In the genomic region with DNA sequence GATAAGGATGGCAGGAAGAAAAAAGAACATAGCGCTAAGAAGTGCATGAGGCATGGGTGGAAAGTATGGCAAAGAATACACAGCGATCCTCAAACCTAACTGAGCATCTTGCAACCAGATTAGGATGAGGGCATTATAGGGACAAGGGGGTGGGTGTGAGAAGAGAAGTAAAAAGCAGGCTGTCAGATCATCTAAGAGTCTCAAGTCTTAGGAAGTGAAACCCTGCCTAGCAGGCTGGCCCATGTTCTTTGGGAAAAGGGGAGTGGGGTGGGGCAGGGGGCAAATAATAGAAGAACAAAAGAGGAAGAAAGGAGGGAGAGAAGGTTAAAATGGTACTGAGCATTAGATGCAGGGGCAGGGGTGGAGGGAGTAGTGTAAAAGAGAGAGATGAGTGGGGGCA, we compare ENCODE assay signal across 34 mouse cellular contexts.
"Had no signal": no experiment of that assay in that cellular context is flagged by ENCODE, and none has a peak within 500 bp of the region (broad histone marks: within the 10 kb centered on the region; RNA-seq: fewer than 3 reads in every experiment).

No protein-coding gene starts in this region.

- H3K4me2 ChIP-seq: heart, embryonic 11.5 days; heart, embryonic 12.5 days; heart, embryonic 13.5 days; heart, embryonic 15.5 days; hindbrain, embryonic 12.5 days; hindbrain, embryonic 13.5 days; hindbrain, embryonic 14.5 days; hindbrain, embryonic 15.5 days; intestine, embryonic 15.5 days; kidney, embryonic 15.5 days had no signal

- DNase-seq: heart, postnatal 10 days; heart, postnatal 14 days; heart, postnatal 36 days; heart, postnatal 4 days; kidney, adult 11 months; kidney, adult 18-20 months; kidney, adult 2 months; kidney, adult 8-10 months; kidney, adult 9 months; kidney, postnatal 10 days; kidney, postnatal 14 days; kidney, postnatal 25 days; kidney, postnatal 36 days; layer of hippocampus, adult 9-11 months; layer of hippocampus, postnatal 36 days had no signal

- H3K4me3 ChIP-seq: heart, embryonic 10.5 days; heart, embryonic 12.5 days; heart, embryonic 13.5 days; heart, embryonic 15.5 days; hindbrain, embryonic 10.5 days; hindbrain, embryonic 12.5 days; hindbrain, embryonic 13.5 days; hindbrain, embryonic 15.5 days; intestine, embryonic 15.5 days; kidney, embryonic 15.5 days; layer of hippocampus, adult 2 months; left cerebral cortex, adult 2 months had no signal

- H3K27me3 ChIP-seq: heart, embryonic 12.5 days; heart, embryonic 13.5 days; heart, embryonic 15.5 days; hindbrain, embryonic 12.5 days; hindbrain, embryonic 13.5 days; hindbrain, embryonic 15.5 days; intestine, embryonic 15.5 days; kidney, embryonic 15.5 days had no signal

- H3K27ac ChIP-seq: heart, embryonic 10.5 days; heart, embryonic 13.5 days; heart, embryonic 15.5 days; hindbrain, embryonic 10.5 days; hindbrain, embryonic 12.5 days; hindbrain, embryonic 13.5 days; hindbrain, embryonic 14.5 days; hindbrain, embryonic 15.5 days; intestine, embryonic 15.5 days; kidney, embryonic 15.5 days; kidney, postnatal 0 days; layer of hippocampus, adult 2 months; left cerebral cortex, adult 2 months had no signal

- H3K9me3 ChIP-seq: heart, embryonic 10.5 days; heart, embryonic 12.5 days; heart, embryonic 13.5 days; heart, embryonic 15.5 days; hindbrain, embryonic 10.5 days; hindbrain, embryonic 12.5 days; hindbrain, embryonic 13.5 days; hindbrain, embryonic 15.5 days; intestine, embryonic 15.5 days; kidney, embryonic 15.5 days had no signal

- ATAC-seq: hindbrain, embryonic 16.5 days; inflammation-experienced regulatory T-cells, adult 6 months; intestine, embryonic 15.5 days; intestine, embryonic 16.5 days; intestine, postnatal 0 days had no signal

- H3K36me3 ChIP-seq: heart, embryonic 10.5 days; heart, embryonic 12.5 days; heart, embryonic 13.5 days; heart, embryonic 15.5 days; hindbrain, embryonic 10.5 days; hindbrain, embryonic 12.5 days; hindbrain, embryonic 13.5 days; hindbrain, embryonic 15.5 days; intestine, embryonic 15.5 days; kidney, embryonic 15.5 days had no signal

- H3K9ac ChIP-seq: heart, embryonic 12.5 days; heart, embryonic 13.5 days; heart, embryonic 15.5 days; hindbrain, embryonic 12.5 days; hindbrain, embryonic 13.5 days; hindbrain, embryonic 14.5 days; hindbrain, embryonic 15.5 days; intestine, embryonic 15.5 days; kidney, embryonic 15.5 days had no signal

- H3K4me1 ChIP-seq: heart, embryonic 13.5 days; heart, embryonic 15.5 days; hindbrain, embryonic 10.5 days; hindbrain, embryonic 12.5 days; hindbrain, embryonic 13.5 days; hindbrain, embryonic 15.5 days; intestine, embryonic 15.5 days; kidney, embryonic 15.5 days had no signal
